Mouse (Mus musculus) right cerebral cortex, postnatal 36 days (tissue): ENCODE data around the gene Olfr1209.

Source experiments
- DNase-seq, 2 experiments: peaks; one replicate each; pipeline ENCODE4 v3.0.0; 2022; ENCODE audit warnings: low spot score in 2 of 2, mixed read lengths in 1 of 2

The Olfr1209 gene

GRCm38 (mm10) chr2:88915057-88915456, at the start of gene Olfr1209:
Olfr1209 (minus strand) TSS chr2:88915157.
- DNase-seq = no peak

GRCm38 (mm10) chr2:88953669-88954068, 38.7 kb upstream of the Olfr1209 start, which contains the start of gene Olfr1212:
Olfr1212 (plus strand) TSS chr2:88953969.
- DNase-seq = no peak

- no peak for DNase-seq
These were observed 23.1 kb upstream of the Olfr1209 start, which contains the start of gene Olfr1211 for GRCm38 (mm10) chr2:88938011-88938410. Olfr1211 (minus strand) TSS chr2:88938111.

GRCm38 (mm10) chr2:88902211-88902610, 12.7 kb downstream of the Olfr1209 start, which contains the start of gene Olfr1208:
Olfr1208 (minus strand) TSS chr2:88902311.
- no peak for DNase-seq

- DNase-seq = no peak
These were observed 52.0 kb downstream of the Olfr1209 start, which contains the start of gene Olfr1206 for GRCm38 (mm10) chr2:88862931-88863330. Olfr1206 (plus strand) TSS chr2:88863231.
